ENCODE assay signal across 18 mouse cellular contexts in genomic region chr9:97476456-97476855, GRCm38 (mm10).
"Had no signal": no experiment of that assay in that cellular context is flagged by ENCODE, and none has a peak within 500 bp of the region (broad histone marks: within the 10 kb centered on the region; RNA-seq: fewer than 3 reads in every experiment).

No protein-coding gene starts in this region.

- DNase-seq: kidney, adult 2 months; kidney, postnatal 25 days; layer of hippocampus, adult 9-11 months; liver; lung, adult 18-20 months; lung, postnatal 10 days; lung, postnatal 4 days; midbrain, embryonic 14.5 days; thymus, adult 18-20 months; thymus, postnatal 36 days had no signal

- H3K9me3 ChIP-seq: limb, embryonic 10.5 days; limb, embryonic 13.5 days; liver, embryonic 12.5 days; liver, embryonic 15.5 days; lung, embryonic 15.5 days; neural tube, embryonic 12.5 days had no signal

- H3K4me3 ChIP-seq: layer of hippocampus, adult 2 months; limb, embryonic 10.5 days; limb, embryonic 13.5 days; liver, embryonic 12.5 days; liver, embryonic 15.5 days; lung, embryonic 15.5 days; neural tube, embryonic 12.5 days had no signal

- H3K27me3 ChIP-seq: limb, embryonic 13.5 days; liver, embryonic 12.5 days; liver, embryonic 15.5 days; lung, embryonic 15.5 days; neural tube, embryonic 12.5 days had no signal

- H3K4me1 ChIP-seq: limb, embryonic 10.5 days; limb, embryonic 13.5 days; liver, embryonic 12.5 days; liver, embryonic 15.5 days; lung, embryonic 15.5 days had no signal

- H3K9ac ChIP-seq: limb, embryonic 13.5 days; liver, embryonic 12.5 days; liver, embryonic 15.5 days; lung, embryonic 15.5 days; neural tube, embryonic 12.5 days had no signal

- ATAC-seq: liver, embryonic 12.5 days had no signal

- H3K27ac ChIP-seq: kidney, postnatal 0 days; layer of hippocampus, adult 2 months; limb, embryonic 10.5 days; limb, embryonic 13.5 days; liver, embryonic 12.5 days; liver, embryonic 15.5 days; lung, embryonic 15.5 days; neural tube, embryonic 12.5 days had no signal

- H3K4me2 ChIP-seq: limb, embryonic 13.5 days; liver, embryonic 12.5 days; liver, embryonic 15.5 days; lung, embryonic 15.5 days; neural tube, embryonic 12.5 days had no signal

- H3K36me3 ChIP-seq: limb, embryonic 10.5 days; limb, embryonic 13.5 days; liver, embryonic 12.5 days; liver, embryonic 15.5 days; lung, embryonic 15.5 days; neural tube, embryonic 12.5 days had no signal
